Mouse (Mus musculus) urinary bladder, adult 2 months (tissue): ENCODE results near the gene Crp. TPM values are rescaled to one million over a fixed set of nuclear protein-coding genes. Genes with fewer than 3 reads are reported as not detected.

Experiments used
- DNase-seq: peaks from one replicate; pipeline ENCODE4 v3.0.0; 2022; ENCODE audit warnings: low spot score
- polyA plus RNA-seq: library from polyadenylated mRNA; depleted of rRNA; stranded (reverse); fragments of >200 nt; gene quantifications from 2 replicates; pipeline ENCODE4 v1.2.3, GENCODE M21; 2012; rRNA removed

Crp gene
- polyA plus RNA-seq = not detected in 2 replicates

DNA sequence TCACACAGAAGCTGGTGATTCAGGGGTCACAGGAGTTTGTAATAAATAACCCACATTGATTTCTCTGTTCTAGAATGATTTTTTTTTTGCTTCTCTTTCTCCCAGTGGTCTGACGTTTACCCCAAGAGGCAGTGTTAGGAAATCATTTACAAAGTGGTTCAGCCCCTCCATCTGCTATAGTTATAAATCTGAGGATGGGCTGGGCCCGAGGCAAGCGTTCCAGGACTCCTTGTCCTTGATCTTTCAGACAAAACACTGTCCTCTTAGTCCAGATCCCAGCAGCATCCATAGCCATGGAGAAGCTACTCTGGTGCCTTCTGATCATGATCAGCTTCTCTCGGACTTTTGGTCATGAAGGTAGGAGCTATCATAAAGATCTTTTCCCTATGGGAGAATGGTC, at the start of gene Crp:
Crp (plus strand) TSS at position 212 of the 400 bp plus-strand sequence.
- no peak for DNase-seq

GRCm38 (mm10) chr1:172649396-172649795, 48.5 kb upstream of the Crp start:
- no peak for DNase-seq

- DNase-seq = no peak
These were observed 47.2 kb upstream of the Crp start for GRCm38 (mm10) chr1:172650519-172651287.

- DNase-seq = no peak
These were observed 46.4 kb upstream of the Crp start for GRCm38 (mm10) chr1:172651288-172651987.

DNA sequence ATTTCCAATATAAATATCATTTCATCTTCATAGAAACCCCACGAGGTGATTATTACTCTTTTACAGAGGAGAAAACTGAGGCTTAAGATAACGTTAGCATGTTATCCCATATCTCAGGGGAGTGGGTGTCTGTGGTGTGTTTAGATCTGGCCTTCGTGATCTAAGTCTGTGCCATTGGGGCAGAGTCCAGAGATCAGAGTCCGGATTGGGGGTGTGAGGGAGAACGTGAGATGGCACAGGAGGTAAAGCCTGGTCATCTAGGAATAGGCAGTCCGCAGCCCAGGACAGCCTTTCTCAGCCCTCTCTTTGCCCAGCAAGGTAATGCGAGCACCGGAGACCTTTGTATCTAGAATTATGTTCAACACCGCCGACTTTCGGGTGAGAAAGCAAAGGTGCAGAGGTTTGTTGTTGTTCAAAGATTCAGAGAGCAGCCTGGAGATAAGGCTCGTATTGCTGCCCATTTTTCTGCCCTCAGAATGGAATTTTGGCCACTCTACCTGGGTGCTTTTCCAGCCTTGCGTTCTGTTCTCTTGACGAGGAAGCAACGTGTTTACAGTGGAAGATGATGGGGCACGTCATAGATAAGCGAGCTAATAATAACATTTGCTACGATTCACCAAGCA, 45.7 kb upstream of the Crp start:
- DNase-seq = no peak

DNA sequence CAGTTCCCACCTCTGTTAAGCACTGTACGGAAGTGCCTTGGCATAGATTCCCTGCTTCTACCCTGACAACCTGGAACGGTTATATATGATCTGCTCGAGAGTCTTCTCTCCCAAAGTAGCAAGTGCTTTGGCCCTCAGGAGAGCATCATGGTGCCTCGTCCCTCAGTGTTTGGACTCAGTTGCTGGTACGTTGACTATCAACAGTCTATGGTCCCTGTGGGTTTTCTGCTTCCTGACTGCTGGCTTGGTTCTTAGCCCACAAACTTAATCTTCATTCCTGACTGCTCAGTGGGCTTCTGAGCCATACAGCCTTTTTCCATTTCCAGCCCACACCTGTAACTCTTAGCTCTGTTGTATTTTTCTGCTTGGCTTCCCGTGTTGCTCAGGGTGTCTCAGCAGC, 44.0 kb upstream of the Crp start:
- DNase-seq = no peak

- DNase-seq = no peak
These were observed 40.6 kb upstream of the Crp start for GRCm38 (mm10) chr1:172657266-172657665.

DNA sequence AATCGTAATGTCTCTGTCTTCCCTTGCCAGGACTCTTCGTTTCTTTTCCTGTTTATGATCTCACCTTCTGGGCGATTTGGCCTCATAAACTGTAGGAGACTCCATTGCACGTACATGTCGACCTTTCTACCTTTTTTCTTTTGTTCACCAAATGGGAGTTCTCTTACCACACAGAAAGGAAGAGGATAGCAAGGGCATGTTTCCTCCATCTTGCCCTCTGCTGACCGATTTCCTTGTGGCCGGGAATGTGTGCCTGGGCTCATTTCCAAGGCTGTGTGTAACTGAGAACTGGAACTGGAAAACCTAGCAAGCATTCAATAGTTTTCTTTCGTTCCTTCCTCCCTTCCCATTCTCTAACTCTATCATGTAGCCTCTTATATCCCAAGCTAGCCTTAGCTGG, 38.2 kb upstream of the Crp start:
- DNase-seq = no peak

- no peak for DNase-seq
These were observed 32.4 kb upstream of the Crp start for GRCm38 (mm10) chr1:172665457-172665856.

- no peak for DNase-seq
These were observed 30.3 kb upstream of the Crp start for GRCm38 (mm10) chr1:172667597-172667996.

DNA sequence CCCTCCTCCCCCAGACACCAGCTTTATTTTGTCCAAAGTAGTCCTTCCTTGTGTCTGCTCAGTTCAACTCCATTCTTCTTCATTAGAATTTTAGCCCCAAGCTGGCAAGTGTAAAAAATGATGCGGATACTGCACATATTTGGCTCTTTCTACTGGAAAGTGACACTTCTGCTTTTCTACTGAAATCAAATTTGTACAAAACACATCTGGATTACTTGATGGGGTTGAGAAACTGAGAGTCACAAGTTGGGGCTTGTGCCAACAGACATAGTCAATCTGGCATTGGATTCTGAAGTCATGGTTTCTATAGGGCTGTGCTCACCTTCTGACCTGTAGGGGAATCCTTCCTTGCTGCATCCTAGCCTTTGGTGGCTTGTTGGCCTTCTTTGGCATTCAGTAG, 27.1 kb upstream of the Crp start:
- no peak for DNase-seq

GRCm38 (mm10) chr1:172680742-172681141, 17.1 kb upstream of the Crp start:
- DNase-seq = no peak

- no peak for DNase-seq
These were observed 14.3 kb upstream of the Crp start for GRCm38 (mm10) chr1:172683551-172683950.

DNA sequence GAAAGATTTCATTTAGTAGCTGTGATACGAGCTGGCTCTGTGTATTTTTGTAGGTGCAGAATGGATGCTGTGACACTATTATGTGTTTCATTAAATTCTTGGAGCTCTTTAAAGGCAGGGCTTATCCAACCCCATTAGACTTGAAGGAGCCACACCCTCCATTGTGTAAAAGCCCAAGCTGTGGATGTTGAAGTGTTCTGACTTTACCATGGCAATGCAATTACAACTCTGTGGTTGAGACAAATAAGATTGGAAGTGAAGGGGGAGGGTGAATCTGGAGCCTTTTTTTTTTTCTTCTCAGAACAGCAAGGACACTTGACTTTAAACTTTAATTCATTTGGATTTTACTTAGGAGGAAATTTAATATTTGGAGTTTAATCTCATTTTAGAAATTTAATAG, 13.9 kb upstream of the Crp start:
- DNase-seq = no peak

DNA sequence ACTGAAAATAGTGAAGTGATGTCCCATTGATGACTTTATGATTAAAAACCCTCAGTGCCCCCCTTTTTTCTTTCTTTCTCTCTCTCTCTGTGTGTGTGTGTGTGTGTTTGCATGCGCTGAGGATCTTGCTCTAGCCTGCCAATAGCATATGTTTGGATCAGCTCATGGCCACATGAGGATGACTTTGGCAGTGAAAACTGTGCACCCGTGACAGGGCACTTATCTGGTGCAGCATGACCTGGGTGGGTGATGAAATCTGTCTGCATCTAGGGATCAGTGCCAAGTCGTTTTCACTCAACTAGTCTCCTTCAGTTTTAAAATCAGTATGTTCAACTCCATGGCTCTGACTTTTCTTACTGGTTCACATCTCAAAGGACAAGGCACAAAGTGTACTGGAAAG, 12.7 kb upstream of the Crp start:
- DNase-seq = no peak

DNA sequence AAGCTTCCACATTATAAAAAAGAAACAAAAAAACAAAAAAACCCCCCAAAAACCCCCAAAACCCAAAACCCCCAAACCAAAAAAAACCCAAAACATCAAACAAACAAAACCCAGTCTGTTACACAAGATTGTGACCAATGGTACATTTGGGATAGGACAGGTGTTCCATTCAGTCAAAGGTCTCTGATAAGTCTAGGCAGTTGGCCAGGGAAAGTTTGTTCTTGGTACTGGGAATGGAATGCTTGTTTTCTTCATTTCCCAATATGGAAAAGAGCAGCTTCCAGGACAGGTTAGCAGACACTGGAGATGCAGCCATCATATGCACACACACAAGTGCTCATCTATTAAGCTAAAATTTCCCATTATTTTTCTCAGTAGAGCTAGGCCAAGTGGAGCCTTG, 433 bp upstream of the Crp start:
- no peak for DNase-seq

- no peak for DNase-seq
These were observed 3.0 kb downstream of the Crp start for GRCm38 (mm10) chr1:172700814-172701213.

DNA sequence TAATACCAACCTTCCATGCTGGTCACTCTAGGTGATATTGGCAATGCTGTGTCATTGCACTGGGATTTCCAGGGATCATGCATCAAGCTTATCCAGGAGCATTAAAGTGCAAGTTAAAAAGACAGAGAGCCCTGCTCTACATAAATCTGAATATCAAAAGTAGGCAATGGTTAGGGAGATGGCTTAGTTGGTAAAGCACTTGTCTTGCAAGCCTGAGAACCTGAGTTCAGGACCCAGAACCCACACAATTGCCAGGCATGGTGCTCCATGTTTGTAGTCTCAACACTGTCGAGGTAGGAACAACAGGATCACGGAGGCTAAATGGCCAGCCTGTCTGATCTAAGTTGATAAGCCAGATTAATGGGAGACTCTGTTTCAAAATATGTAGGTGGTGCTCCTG, 3.5 kb downstream of the Crp start:
- DNase-seq = no peak

GRCm38 (mm10) chr1:172701901-172702300, 4.0 kb downstream of the Crp start:
- no peak for DNase-seq

DNA sequence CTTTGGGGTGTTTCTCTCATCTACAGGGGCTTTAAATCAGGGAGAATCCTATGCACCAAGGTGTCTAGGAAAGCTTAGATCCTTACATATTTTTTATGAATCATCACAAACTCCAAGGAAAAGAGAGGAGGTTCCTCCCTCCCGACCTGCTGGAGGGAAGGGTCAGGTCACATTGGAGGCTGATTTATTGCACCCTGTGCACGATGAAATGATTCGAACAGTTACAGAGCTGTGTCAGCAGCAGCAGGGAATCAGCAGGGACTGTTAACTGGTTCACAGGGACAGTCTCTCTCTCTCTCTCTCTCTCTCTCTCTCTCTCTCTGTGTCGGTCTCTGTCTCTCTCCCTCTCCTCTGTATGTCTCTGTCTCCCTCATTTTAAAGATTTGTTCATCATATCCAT, 6.9 kb downstream of the Crp start:
- no peak for DNase-seq

GRCm38 (mm10) chr1:172706243-172706642, 8.4 kb downstream of the Crp start:
- no peak for DNase-seq

GRCm38 (mm10) chr1:172709788-172710350, 12.0 kb downstream of the Crp start:
- no peak for DNase-seq

DNA sequence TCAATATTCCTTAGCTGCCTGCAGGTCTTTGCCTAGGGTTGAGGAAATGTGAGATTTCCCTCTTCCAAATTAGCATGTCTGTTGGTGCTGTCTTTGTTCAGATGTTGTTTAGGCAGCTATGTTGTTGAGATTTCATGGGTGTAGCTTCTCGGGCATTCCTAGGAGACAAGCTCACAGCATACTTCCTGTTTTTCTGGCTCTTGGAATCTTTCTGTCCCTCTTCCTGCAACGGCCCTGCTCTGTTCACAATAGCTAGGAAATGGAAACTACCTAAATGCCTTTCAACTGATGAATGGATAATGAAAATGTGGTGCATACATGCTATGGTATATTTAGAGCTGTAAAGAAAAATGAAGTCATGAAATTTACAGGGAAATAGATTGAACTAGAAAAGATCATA, 13.5 kb downstream of the Crp start:
- DNase-seq = no peak
